Mouse (Mus musculus) heart, embryonic 15.5 days (tissue): ENCODE measurements at regions not wholly inside any gene's neighbourhood (a gene's known extent, or its start where the extent isn't known, plus 50 kb on each side); places are given as distances from the start of the nearest gene placed in this dataset.
A peak's percentile ranks its signal among the peaks of the same experiment; 100 is the strongest.

Experiments used
- ATAC-seq: fragments of 200-750 bp; cut with Nextera tagmentation; replicated peaks from 2 replicates; pipeline ENCODE4 v1.8.0; 2017; ENCODE audit warnings: low read depth, moderate TSS enrichment; ENCODE audit not compliant: insufficient number of reproducible peaks, insufficient read depth, low FRiP score
- H3K27ac ChIP-seq: fragments of 300-500 bp; sonication (generic); 2 replicates; pipeline ENCODE4 v1.5.1; 2015; ENCODE audit warnings: mild to moderate bottlenecking, inconsistent platforms
- H3K27me3 ChIP-seq: fragments of 300-500 bp; sonication (generic); 2 replicates; pipeline ENCODE4 v1.6.1; 2015; ENCODE audit warnings: inconsistent platforms
- H3K36me3 ChIP-seq: fragments of 300-500 bp; sonication (generic); 2 replicates; pipeline ENCODE4 v1.6.1; 2015; ENCODE audit warnings: mild to moderate bottlenecking, inconsistent platforms
- H3K4me1 ChIP-seq: fragments of 300-500 bp; sonication (generic); replicated peaks from 2 replicates; pipeline ENCODE4 v1.6.1; 2015; ENCODE audit warnings: inconsistent platforms
- H3K4me2 ChIP-seq: fragments of 300-500 bp; sonication (generic); 2 replicates; pipeline ENCODE4 v1.6.1; 2015; ENCODE audit warnings: inconsistent platforms, mild to moderate bottlenecking, moderate library complexity
- H3K4me3 ChIP-seq: fragments of 300-500 bp; sonication (generic); 2 replicates; pipeline ENCODE4 v1.5.1; 2015; ENCODE audit warnings: mild to moderate bottlenecking, inconsistent platforms
- H3K9ac ChIP-seq: fragments of 300-500 bp; sonication (generic); 2 replicates; pipeline ENCODE4 v1.6.1; 2015; ENCODE audit warnings: mild to moderate bottlenecking, inconsistent platforms
- H3K9me3 ChIP-seq: fragments of 300-500 bp; sonication (generic); replicated peaks from 2 replicates; pipeline ENCODE4 v1.6.1; 2016; ENCODE audit warnings: inconsistent platforms
- WGBS: fragments of 180-500 bp; shearing (Covaris S2); methylation state at CpG from one replicate; pipeline ENCODE4 v1.1.7; 2015; ENCODE audit warnings: mixed read lengths; 5-methylcytosine and 5-hydroxymethylcytosine counted together

GRCm38 (mm10) chr3:80042756-80043484 is 158.6 kb downstream of the Fam198b start:
- no peak overlapping the region for H3K4me3 ChIP-seq
- no peaks in the 10 kb centered on the region for H3K9me3 ChIP-seq
- no peaks in the 10 kb centered on the region for H3K36me3 ChIP-seq
- peaks cover 7% of the 10 kb centered on the region; the same call in 1 of the 2 replicates for H3K4me1 ChIP-seq
- ATAC-seq: peak; percentile 31
- H3K4me2 ChIP-seq: no peak overlapping the region
- peak overlapping the region; percentile 51 for H3K27ac ChIP-seq
- 59% methylated on average over 5 of the region's 5 CpGs for WGBS
- no peak overlapping the region for H3K9ac ChIP-seq
- H3K27me3 ChIP-seq: no peaks in the 10 kb centered on the region

GRCm38 (mm10) chr3:80049495-80050225 is 165.3 kb downstream of the Fam198b start:
- no peaks in the 10 kb centered on the region for H3K27me3 ChIP-seq
- no peak overlapping the region for H3K27ac ChIP-seq
- H3K4me1 ChIP-seq: peaks cover 26% of the 10 kb centered on the region
- ATAC-seq: no peak
- H3K4me2 ChIP-seq: no peak overlapping the region
- H3K36me3 ChIP-seq: no peaks in the 10 kb centered on the region
- WGBS: 79% methylated on average over 5 of the region's 5 CpGs
- H3K4me3 ChIP-seq: no peak overlapping the region
- no peak overlapping the region for H3K9ac ChIP-seq
- no peaks in the 10 kb centered on the region for H3K9me3 ChIP-seq

GRCm38 (mm10) chr3:80050920-80051319 is 166.6 kb downstream of the Fam198b start:
- H3K4me3 ChIP-seq: no peak overlapping the region
- H3K9ac ChIP-seq: no peak overlapping the region
- WGBS: 64% methylated on average over 4 of the region's 4 CpGs
- H3K27ac ChIP-seq: no peak overlapping the region
- H3K36me3 ChIP-seq: no peaks in the 10 kb centered on the region
- no peaks in the 10 kb centered on the region for H3K9me3 ChIP-seq
- H3K27me3 ChIP-seq: no peaks in the 10 kb centered on the region
- ATAC-seq: no peak
- H3K4me1 ChIP-seq: peaks cover 26% of the 10 kb centered on the region
- no peak overlapping the region for H3K4me2 ChIP-seq

GRCm38 (mm10) chr3:80051963-80052362 is 167.6 kb downstream of the Fam198b start:
- Histone ChIP-seq H3K4me1 (peaks cover 26% of the 10 kb centered on the region), H3K4me2 (no peak overlapping the region), H3K9ac (no peak overlapping the region), H3K4me3 (no peak overlapping the region), H3K9me3 (no peaks in the 10 kb centered on the region), H3K27me3 (no peaks in the 10 kb centered on the region), H3K36me3 (no peaks in the 10 kb centered on the region), H3K27ac (peak overlapping the region; percentile 73)
- ATAC-seq: peak; percentile 73
- 21% methylated on average over 4 of the region's 4 CpGs for WGBS

GRCm38 (mm10) chr3:80052879-80053278 is 168.5 kb downstream of the Fam198b start:
- ATAC-seq: peak; percentile 87
- Histone ChIP-seq H3K9me3 (no peaks in the 10 kb centered on the region), H3K9ac (no peak overlapping the region), H3K27ac (peak overlapping the region; percentile 63), H3K27me3 (no peaks in the 10 kb centered on the region), H3K4me3 (no peak overlapping the region), H3K4me1 (peaks cover 26% of the 10 kb centered on the region), H3K4me2 (no peak overlapping the region), H3K36me3 (no peaks in the 10 kb centered on the region)
- 14% methylated on average over 3 of the region's 3 CpGs for WGBS

- H3K27ac ChIP-seq: peak overlapping the region; percentile 63
- H3K36me3 ChIP-seq: no peaks in the 10 kb centered on the region
- peaks cover 26% of the 10 kb centered on the region for H3K4me1 ChIP-seq
- no peak overlapping the region for H3K4me2 ChIP-seq
- H3K9ac ChIP-seq: no peak overlapping the region
- no peak for ATAC-seq
- no peaks in the 10 kb centered on the region for H3K9me3 ChIP-seq
- H3K4me3 ChIP-seq: no peak overlapping the region
- WGBS: 72% methylated on average over 2 of the region's 2 CpGs
- no peaks in the 10 kb centered on the region for H3K27me3 ChIP-seq
Measured at GRCm38 (mm10) chr3:80053435-80053834, 169.1 kb downstream of the Fam198b start.

GRCm38 (mm10) chr3:80056636-80057350 is 172.5 kb downstream of the Fam198b start:
- H3K9me3 ChIP-seq: no peaks in the 10 kb centered on the region
- 57% methylated on average over 6 of the region's 6 CpGs for WGBS
- no peak overlapping the region for H3K4me2 ChIP-seq
- H3K4me3 ChIP-seq: no peak overlapping the region
- H3K36me3 ChIP-seq: no peaks in the 10 kb centered on the region
- no peaks in the 10 kb centered on the region for H3K27me3 ChIP-seq
- no peak overlapping the region for H3K9ac ChIP-seq
- no peak for ATAC-seq
- H3K4me1 ChIP-seq: peaks cover 17% of the 10 kb centered on the region
- H3K27ac ChIP-seq: peak overlapping the region; percentile 29

GRCm38 (mm10) chr3:80058722-80059121 is 174.4 kb downstream of the Fam198b start:
- Histone ChIP-seq H3K9me3 (no peaks in the 10 kb centered on the region), H3K4me3 (no peak overlapping the region), H3K36me3 (no peaks in the 10 kb centered on the region), H3K9ac (no peak overlapping the region), H3K4me2 (no peak overlapping the region), H3K27ac (no peak overlapping the region), H3K4me1 (peaks cover 4% of the 10 kb centered on the region), H3K27me3 (no peaks in the 10 kb centered on the region)
- 23% methylated on average over 2 of the region's 2 CpGs for WGBS
- ATAC-seq: 0 out of 2 replicates have a peak, but pooled peaks have one; percentile 53

- no peaks in the 10 kb centered on the region for H3K27me3 ChIP-seq
- ATAC-seq: no peak
- H3K4me3 ChIP-seq: no peak overlapping the region
- 74% methylated on average over 5 of the region's 5 CpGs for WGBS
- H3K36me3 ChIP-seq: no peaks in the 10 kb centered on the region
- no peaks in the 10 kb centered on the region for H3K4me1 ChIP-seq
- H3K27ac ChIP-seq: no peak overlapping the region
- H3K9me3 ChIP-seq: no peaks in the 10 kb centered on the region
- no peak overlapping the region for H3K4me2 ChIP-seq
- no peak overlapping the region for H3K9ac ChIP-seq
Measured at GRCm38 (mm10) chr3:80070726-80071125, 186.4 kb downstream of the Fam198b start.

GRCm38 (mm10) chr3:80079801-80080418 is 195.6 kb downstream of the Fam198b start:
- Histone ChIP-seq H3K9ac (no peak overlapping the region), H3K4me3 (peak overlapping the region; percentile 29), H3K27me3 (no peaks in the 10 kb centered on the region), H3K36me3 (no peaks in the 10 kb centered on the region), H3K9me3 (no peaks in the 10 kb centered on the region), H3K4me1 (no peaks in the 10 kb centered on the region), H3K27ac (no peak overlapping the region), H3K4me2 (peak overlapping the region; percentile 57)
- ATAC-seq: no peak
- WGBS: 12% methylated on average over 10 of the region's 10 CpGs

GRCm38 (mm10) chr3:80081210-80081609 is 196.9 kb downstream of the Fam198b start:
- no peaks in the 10 kb centered on the region for H3K4me1 ChIP-seq
- no peak overlapping the region for H3K9ac ChIP-seq
- H3K36me3 ChIP-seq: no peaks in the 10 kb centered on the region
- H3K27ac ChIP-seq: no peak overlapping the region
- WGBS: 34% methylated on average over 7 of the region's 7 CpGs
- no peak overlapping the region for H3K4me3 ChIP-seq
- no peaks in the 10 kb centered on the region for H3K9me3 ChIP-seq
- H3K4me2 ChIP-seq: no peak overlapping the region
- no peaks in the 10 kb centered on the region for H3K27me3 ChIP-seq
- no peak for ATAC-seq
